Mouse (Mus musculus): ENCODE data around the gene Mettl26. TPM values are rescaled to one million over a fixed set of nuclear protein-coding genes. Genes with fewer than 3 reads are reported as not detected.

Mettl26 gene
- polyA plus RNA-seq, 1 experiment from 2014 or later = 60.1 TPM

GRCm38 (mm10) chr17:25835301-25835700 lies 39.6 kb upstream of the Mettl26 start:
- Histone ChIP-seq H3K27me3 (ENCODE audit: control insufficient read depth, insufficient read depth, low read length) (no peaks in the 10 kb centered on the region; the same call in 1 of the 2 replicates), H3K4me2 (no peak overlapping the region), H3K4me3 (ENCODE audit: low read depth, low read length) (no peak overlapping the region), H3K9me3 (ENCODE audit: control insufficient read depth, low read length) (no peaks in the 10 kb centered on the region), H3K4me1 (ENCODE audit: control insufficient read depth, insufficient read depth, low read length) (peaks cover 52% of the 10 kb centered on the region), H3K36me3 (ENCODE audit: control insufficient read depth, insufficient read depth, low read length) (peaks cover 17% of the 10 kb centered on the region), H3K9ac (ENCODE audit: low read length) (no peak overlapping the region), H3K27ac (ENCODE audit: low read depth, low read length) (no peak overlapping the region)
- ATAC-seq (ENCODE audit: low FRiP score) (no peak), DNase-seq (ENCODE audit: low spot score, missing footprints) (no peak)
- 94% methylated on average over 7 of the region's 7 CpGs for WGBS

GRCm38 (mm10) chr17:25835816-25836215 lies 39.1 kb upstream of the Mettl26 start:
- no peak for DNase-seq (ENCODE audit: low spot score, missing footprints)
- no peak overlapping the region; the same call in 1 of the 2 replicates for H3K27ac ChIP-seq (ENCODE audit: low read depth, low read length)
- peaks cover 19% of the 10 kb centered on the region for H3K36me3 ChIP-seq (ENCODE audit: control insufficient read depth, insufficient read depth, low read length)
- H3K4me1 ChIP-seq (ENCODE audit: control insufficient read depth, insufficient read depth, low read length) = peaks cover 52% of the 10 kb centered on the region
- no peaks in the 10 kb centered on the region for H3K9me3 ChIP-seq (ENCODE audit: control insufficient read depth, low read length)
- H3K27me3 ChIP-seq (ENCODE audit: control insufficient read depth, insufficient read depth, low read length) = no peaks in the 10 kb centered on the region; the same call in 1 of the 2 replicates
- H3K4me3 ChIP-seq (ENCODE audit: low read depth, low read length) = no peak overlapping the region
- no peak overlapping the region for H3K4me2 ChIP-seq
- 96% methylated on average over 16 of the region's 16 CpGs for WGBS
- no peak for ATAC-seq (ENCODE audit: low FRiP score)
- H3K9ac ChIP-seq (ENCODE audit: low read length) = no peak overlapping the region

- Histone ChIP-seq H3K27ac (ENCODE audit: low read depth, low read length) (no peak overlapping the region; the same call in 1 of the 2 replicates), H3K9ac (ENCODE audit: low read length) (peak overlapping the region; percentile 43), H3K4me2 (peak overlapping the region; percentile 52), H3K36me3 (ENCODE audit: control insufficient read depth, insufficient read depth, low read length) (peaks cover 18% of the 10 kb centered on the region), H3K9me3 (ENCODE audit: control insufficient read depth, low read length) (no peaks in the 10 kb centered on the region), H3K4me3 (ENCODE audit: low read depth, low read length) (peak overlapping the region; percentile 29), H3K4me1 (ENCODE audit: control insufficient read depth, insufficient read depth, low read length) (peaks cover 45% of the 10 kb centered on the region), H3K27me3 (ENCODE audit: control insufficient read depth, insufficient read depth, low read length) (no peaks in the 10 kb centered on the region; the same call in 1 of the 2 replicates)
- ATAC-seq (ENCODE audit: low FRiP score) (no peak), DNase-seq (ENCODE audit: low spot score, missing footprints) (no peak)
- 23% methylated on average over 23 of the region's 23 CpGs for WGBS
These were observed 38.3 kb upstream of the Mettl26 start for GRCm38 (mm10) chr17:25836397-25837075.

DNA sequence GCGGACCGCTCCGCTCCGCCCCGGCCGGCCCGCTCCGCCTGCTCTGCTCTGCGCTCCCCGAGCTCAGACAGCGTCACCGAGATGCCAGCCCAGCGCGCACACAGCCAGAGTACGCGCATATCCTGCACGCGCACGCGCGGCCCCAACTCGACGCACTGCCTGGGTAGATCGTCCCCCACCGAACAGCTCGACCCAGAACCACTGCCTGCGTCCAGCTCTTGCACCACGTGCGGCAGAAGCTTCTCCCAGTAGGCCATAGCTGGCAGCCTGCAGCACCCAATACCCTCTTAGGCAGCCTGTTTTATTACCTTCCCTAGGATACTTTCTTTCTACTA lies 37.8 kb upstream of the Mettl26 start, which contains the start of gene Rhbdl1:
Gene Rhbdl1, minus strand, starts transcription at position 220 of the 335 bp plus-strand sequence.
- no peaks in the 10 kb centered on the region for H3K9me3 ChIP-seq (ENCODE audit: control insufficient read depth, low read length)
- peak; percentile 95 for DNase-seq (ENCODE audit: low spot score, missing footprints)
- no peak for ATAC-seq (ENCODE audit: low FRiP score)
- peak within 1 kb of the TSS; percentile 52 for H3K4me2 ChIP-seq
- H3K27ac ChIP-seq (ENCODE audit: low read depth, low read length) = no peak within 1 kb of the TSS; the same call in 1 of the 2 replicates
- 1% methylated on average over 27 of the region's 29 CpGs for WGBS
- H3K4me3 ChIP-seq (ENCODE audit: low read depth, low read length) = peak within 1 kb of the TSS; percentile 29
- H3K27me3 ChIP-seq (ENCODE audit: control insufficient read depth, insufficient read depth, low read length) = no peaks in the 10 kb centered on the region; the same call in 1 of the 2 replicates
- peaks cover 40% of the 10 kb centered on the region for H3K4me1 ChIP-seq (ENCODE audit: control insufficient read depth, insufficient read depth, low read length)
- peaks cover 23% of the 10 kb centered on the region for H3K36me3 ChIP-seq (ENCODE audit: control insufficient read depth, insufficient read depth, low read length)
- peak within 1 kb of the TSS; percentile 43 for H3K9ac ChIP-seq (ENCODE audit: low read length)

GRCm38 (mm10) chr17:25837533-25837932 lies 37.3 kb upstream of the Mettl26 start:
- Histone ChIP-seq H3K9me3 (ENCODE audit: control insufficient read depth, low read length) (no peaks in the 10 kb centered on the region), H3K4me1 (ENCODE audit: control insufficient read depth, insufficient read depth, low read length) (peaks cover 39% of the 10 kb centered on the region), H3K4me3 (ENCODE audit: low read depth, low read length) (no peak overlapping the region), H3K36me3 (ENCODE audit: control insufficient read depth, insufficient read depth, low read length) (peaks cover 25% of the 10 kb centered on the region), H3K27ac (ENCODE audit: low read depth, low read length) (no peak overlapping the region), H3K27me3 (ENCODE audit: control insufficient read depth, insufficient read depth, low read length) (no peaks in the 10 kb centered on the region; the same call in 1 of the 2 replicates), H3K9ac (ENCODE audit: low read length) (no peak overlapping the region), H3K4me2 (peak overlapping the region; percentile 52; the same call in 1 of the 2 replicates)
- DNase-seq (ENCODE audit: low spot score, missing footprints) (no peak), ATAC-seq (ENCODE audit: low FRiP score) (no peak)
- WGBS = 40% methylated on average over 3 of the region's 3 CpGs

DNA sequence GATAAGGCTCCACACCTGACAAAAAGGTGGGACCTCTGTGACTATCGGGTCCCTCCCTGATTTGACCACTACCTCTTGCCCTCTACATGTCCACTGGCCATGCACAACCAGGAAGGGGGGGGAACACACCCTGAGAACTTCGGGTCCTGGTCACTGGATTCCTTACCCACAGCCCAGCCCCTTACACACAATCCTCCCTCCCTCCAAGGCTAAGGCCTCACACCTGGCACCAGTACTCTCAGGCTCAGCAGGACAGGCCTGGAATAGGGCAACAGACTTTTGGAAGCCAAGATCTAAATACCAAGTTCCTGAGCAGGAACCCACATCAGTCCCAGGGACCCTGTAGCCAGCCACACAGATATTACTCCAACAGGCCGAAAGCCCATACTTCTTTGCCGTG lies 36.0 kb upstream of the Mettl26 start:
- no peak for DNase-seq (ENCODE audit: low spot score, missing footprints)
- H3K9ac ChIP-seq (ENCODE audit: low read length) = no peak overlapping the region
- no peaks in the 10 kb centered on the region; the same call in 1 of the 2 replicates for H3K27me3 ChIP-seq (ENCODE audit: control insufficient read depth, insufficient read depth, low read length)
- H3K36me3 ChIP-seq (ENCODE audit: control insufficient read depth, insufficient read depth, low read length) = peaks cover 25% of the 10 kb centered on the region
- WGBS = 88% methylated on average over 4 of the region's 4 CpGs
- H3K4me1 ChIP-seq (ENCODE audit: control insufficient read depth, insufficient read depth, low read length) = peaks cover 43% of the 10 kb centered on the region
- H3K4me2 ChIP-seq = no peak overlapping the region
- ATAC-seq (ENCODE audit: low FRiP score) = no peak
- no peaks in the 10 kb centered on the region for H3K9me3 ChIP-seq (ENCODE audit: control insufficient read depth, low read length)
- no peak overlapping the region for H3K4me3 ChIP-seq (ENCODE audit: low read depth, low read length)
- no peak overlapping the region for H3K27ac ChIP-seq (ENCODE audit: low read depth, low read length)

DNA sequence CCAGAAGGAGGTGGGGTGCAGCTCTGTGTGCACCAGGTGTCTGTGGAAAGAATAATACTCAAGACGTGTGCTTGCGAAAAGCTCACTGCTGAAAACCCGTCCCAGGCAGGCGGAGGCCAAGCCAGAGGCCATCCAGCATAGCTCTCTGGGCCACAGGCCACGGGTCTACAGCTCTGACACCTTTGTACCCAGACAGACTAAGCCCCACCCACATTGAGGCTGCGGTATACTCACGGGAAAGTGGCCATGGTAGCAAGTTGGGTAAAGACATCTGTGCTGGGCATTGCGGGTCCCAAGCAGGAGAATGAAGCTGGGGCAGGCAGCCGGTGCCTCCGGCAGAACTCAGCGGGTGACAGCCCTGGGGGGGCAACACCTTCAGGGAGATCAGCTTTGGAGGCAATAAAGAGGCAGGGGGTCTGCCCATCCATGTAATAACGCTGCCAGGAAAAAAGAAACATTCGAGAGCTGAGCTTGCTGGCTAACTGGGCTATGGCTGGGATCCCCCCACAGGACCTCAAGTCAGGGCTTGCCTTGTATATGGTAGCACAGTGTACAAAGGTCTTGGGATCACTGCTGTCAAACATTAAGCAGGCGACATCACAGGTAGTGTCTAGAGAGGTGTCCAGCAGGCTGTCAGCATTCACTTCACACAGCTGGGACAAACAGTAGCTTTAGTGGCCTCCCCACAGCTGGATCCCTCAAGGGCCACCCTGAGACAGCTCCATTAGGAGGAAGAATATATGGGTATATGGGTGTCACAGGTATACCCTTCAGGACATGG lies 35.2 kb upstream of the Mettl26 start:
- H3K4me2 ChIP-seq = no peak overlapping the region

DNA sequence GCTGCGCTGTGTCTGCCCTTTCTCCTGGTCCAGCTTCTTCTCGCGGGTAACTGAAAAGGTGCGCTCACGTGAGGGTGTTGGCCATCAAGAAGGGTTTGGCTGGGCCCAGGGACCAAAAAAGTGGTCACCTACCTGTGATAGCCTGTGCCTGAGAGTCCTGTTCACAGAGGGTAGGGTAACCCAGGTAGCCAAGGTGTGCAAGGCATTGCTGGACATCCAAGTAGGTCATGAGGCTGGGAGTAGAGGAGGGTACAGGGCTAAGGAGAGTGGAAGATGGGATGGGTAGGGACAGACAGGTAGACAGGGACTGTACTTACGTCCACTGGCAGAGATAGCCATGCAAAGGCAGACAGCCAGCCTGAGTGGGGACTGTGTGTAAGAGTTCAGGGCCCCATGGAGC lies 34.4 kb upstream of the Mettl26 start:
- Histone ChIP-seq H3K4me2 (no peak overlapping the region), H3K9me3 (ENCODE audit: control insufficient read depth, low read length) (no peaks in the 10 kb centered on the region), H3K27me3 (ENCODE audit: control insufficient read depth, insufficient read depth, low read length) (no peaks in the 10 kb centered on the region), H3K36me3 (ENCODE audit: control insufficient read depth, insufficient read depth, low read length) (peaks cover 27% of the 10 kb centered on the region), H3K27ac (ENCODE audit: low read depth, low read length) (no peak overlapping the region), H3K4me1 (ENCODE audit: control insufficient read depth, insufficient read depth, low read length) (peaks cover 30% of the 10 kb centered on the region), H3K9ac (ENCODE audit: low read length) (no peak overlapping the region), H3K4me3 (ENCODE audit: low read depth, low read length) (no peak overlapping the region)
- no peak for DNase-seq (ENCODE audit: low spot score, missing footprints)
- WGBS = 92% methylated on average over 6 of the region's 6 CpGs
- ATAC-seq (ENCODE audit: low FRiP score) = no peak

More for the DNA sequence above, 35.2 kb upstream of the Mettl26 start:
- Histone ChIP-seq H3K27ac (ENCODE audit: low read depth, low read length) (no peak overlapping the region), H3K9ac (ENCODE audit: low read length) (no peak overlapping the region), H3K27me3 (ENCODE audit: control insufficient read depth, insufficient read depth, low read length) (no peaks in the 10 kb centered on the region; the same call in 1 of the 2 replicates), H3K9me3 (ENCODE audit: control insufficient read depth, low read length) (no peaks in the 10 kb centered on the region), H3K4me1 (ENCODE audit: control insufficient read depth, insufficient read depth, low read length) (peaks cover 36% of the 10 kb centered on the region), H3K36me3 (ENCODE audit: control insufficient read depth, insufficient read depth, low read length) (peaks cover 25% of the 10 kb centered on the region), H3K4me3 (ENCODE audit: low read depth, low read length) (no peak overlapping the region)
- no peak for ATAC-seq (ENCODE audit: low FRiP score)
- WGBS = 89% methylated on average over 14 of the region's 14 CpGs
- no peak for DNase-seq (ENCODE audit: low spot score, missing footprints)
